Mouse (Mus musculus) heart, postnatal 4 days (tissue): ENCODE results near the gene Naa30. TPM values are rescaled to one million over a fixed set of nuclear protein-coding genes. Genes with fewer than 3 reads are reported as not detected.
"Not testable (repeated sequence)": the region's sequence is repeated elsewhere in the genome, so short reads cannot be mapped to it uniquely, and the experiment has no call there.

Experiments used
- DNase-seq: peaks from one replicate; pipeline ENCODE4 v3.0.0; 2021
- total RNA-seq, 2 experiments: library from RNA; stranded (reverse); gene quantifications; 2 replicates each; pipeline ENCODE4 v1.2.3; 2021

Naa30 gene
- total RNA-seq: 10 to 100 TPM; 24.3 to 24.7 TPM

DNA sequence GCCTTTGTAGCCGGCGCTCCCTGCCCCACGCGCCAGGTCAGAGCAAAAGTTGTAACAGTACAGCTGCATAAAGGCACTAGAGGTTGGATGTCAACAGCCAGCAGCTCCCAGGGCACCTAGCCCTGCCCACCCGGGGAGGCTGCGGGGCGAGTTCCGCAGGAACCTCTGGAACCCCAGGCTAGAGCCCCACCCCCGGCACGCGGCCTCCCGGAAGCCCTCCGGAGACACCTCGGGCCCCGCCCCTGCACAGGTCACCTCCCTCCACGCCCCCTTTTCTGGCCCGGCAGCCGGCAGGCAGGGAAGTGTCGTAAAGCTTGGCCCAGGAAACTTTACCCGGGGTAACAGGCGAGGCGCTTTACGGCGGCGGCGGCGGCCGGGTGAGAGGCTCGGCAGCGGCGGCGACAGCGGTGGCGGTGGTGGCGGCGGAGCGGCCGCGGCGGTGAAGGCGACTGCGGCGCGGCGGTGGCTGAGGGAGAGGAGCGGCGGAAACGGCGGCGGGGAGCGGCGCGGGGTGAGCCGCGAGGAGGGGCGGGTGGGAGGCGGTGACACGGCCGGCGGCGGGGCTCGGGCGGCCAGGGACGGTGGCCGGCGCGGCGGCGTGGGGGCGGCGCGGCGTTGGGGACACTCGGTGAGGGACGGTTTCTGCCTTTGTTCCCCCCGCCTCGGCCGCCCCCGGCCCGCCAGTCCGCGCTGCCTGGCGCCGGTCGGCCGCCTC lies at the start of gene Naa30:
Gene Naa30 (plus strand): TSS at position 360 of the 715 bp plus-strand sequence.
- DNase-seq: peak; percentile 96

- DNase-seq: no peak
Measured at GRCm38 (mm10) chr14:49127162-49127779, 44.8 kb upstream of the Naa30 start.

GRCm38 (mm10) chr14:49128544-49129263 lies 43.3 kb upstream of the Naa30 start:
- no peak for DNase-seq

GRCm38 (mm10) chr14:49132391-49132790 lies 39.6 kb upstream of the Naa30 start:
- DNase-seq: no peak

GRCm38 (mm10) chr14:49138171-49138570 lies 33.9 kb upstream of the Naa30 start:
- DNase-seq: no peak

GRCm38 (mm10) chr14:49140756-49141155 lies 31.3 kb upstream of the Naa30 start:
- DNase-seq: no peak

DNA sequence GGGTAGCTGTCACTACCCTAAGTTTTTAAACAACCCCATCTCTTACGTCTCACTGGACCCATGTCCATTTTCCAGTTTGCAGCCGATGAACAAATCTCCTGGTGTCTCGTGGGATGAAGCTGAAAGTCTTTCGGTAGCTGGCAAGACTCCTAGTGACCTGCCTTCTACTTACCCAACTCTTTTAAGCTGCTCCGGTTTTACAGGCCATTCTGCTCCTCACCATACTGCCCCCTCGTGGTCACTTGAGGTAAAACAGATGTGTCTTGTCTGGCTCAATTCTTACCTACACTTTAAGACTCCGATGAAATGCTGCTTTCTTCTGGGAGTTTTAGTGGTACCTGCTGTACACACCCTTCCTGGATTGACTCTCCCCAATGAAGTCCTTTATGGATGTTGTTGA lies 18.2 kb upstream of the Naa30 start:
- peak; percentile 78 for DNase-seq

- no peak for DNase-seq
Measured at GRCm38 (mm10) chr14:49155572-49155971, 16.5 kb upstream of the Naa30 start.

DNA sequence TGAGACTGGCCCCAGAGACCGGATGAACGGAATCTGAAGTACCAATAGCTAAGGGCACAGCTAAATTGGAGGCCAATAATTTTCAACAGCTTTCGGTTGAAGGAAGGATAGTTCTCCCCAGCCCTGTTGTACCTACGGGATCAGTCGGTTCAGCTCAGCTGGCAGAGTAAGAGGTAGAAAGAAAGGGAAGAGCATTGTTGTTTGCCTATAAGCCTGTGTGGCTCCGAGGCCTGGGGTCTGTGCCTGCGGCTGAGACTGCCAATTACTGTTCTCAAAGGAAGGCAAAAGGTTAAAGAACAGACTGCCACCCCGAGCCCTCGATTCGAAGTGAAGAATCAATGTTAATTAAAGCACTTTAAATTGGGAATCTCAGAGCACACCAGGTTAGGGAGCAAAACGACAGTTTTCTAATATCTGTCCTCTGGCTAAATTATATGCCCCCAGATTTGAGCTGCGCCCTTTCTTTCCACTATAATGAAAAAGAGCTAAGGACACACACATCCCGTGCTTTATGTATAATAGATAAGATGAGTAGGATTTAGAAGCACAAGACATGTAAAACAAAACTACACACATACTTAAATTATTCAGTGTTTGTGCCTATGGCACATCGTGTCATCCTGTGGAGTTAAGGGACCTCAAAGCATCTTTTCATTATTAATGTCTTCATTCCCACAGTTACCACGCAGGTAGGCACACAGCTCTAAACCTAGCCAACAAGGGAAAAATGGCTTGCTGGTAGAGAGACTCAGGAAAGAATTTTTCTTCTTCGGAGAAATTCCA lies 13.7 kb upstream of the Naa30 start:
- DNase-seq: no peak

GRCm38 (mm10) chr14:49171286-49171685 lies 740 bp upstream of the Naa30 start:
- no peak for DNase-seq

DNA sequence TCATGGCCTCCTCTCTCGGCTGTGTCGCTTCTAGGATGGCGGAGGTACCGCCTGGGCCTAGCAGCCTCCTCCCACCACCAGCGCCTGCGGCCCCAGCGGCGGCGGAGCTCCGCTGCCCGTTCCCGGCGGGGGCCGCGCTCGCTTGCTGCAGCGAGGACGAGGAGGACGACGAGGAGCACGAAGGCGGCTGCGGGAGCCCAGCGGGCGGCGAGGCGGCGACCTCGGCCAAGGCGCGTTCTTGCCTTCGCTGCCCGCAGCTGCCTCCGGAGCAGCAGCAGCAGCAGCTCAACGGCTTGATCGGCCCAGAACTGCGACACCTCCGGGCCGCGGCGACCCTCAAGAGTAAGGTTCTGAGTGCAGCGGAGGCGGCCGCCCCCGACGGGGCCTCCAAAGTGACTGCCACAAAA lies 559 bp downstream of the Naa30 start:
- DNase-seq: peak; percentile 63

GRCm38 (mm10) chr14:49173290-49174135 lies 1.5 kb downstream of the Naa30 start:
- DNase-seq: no peak

GRCm38 (mm10) chr14:49179736-49180135 lies 7.7 kb downstream of the Naa30 start:
- DNase-seq: no peak

DNA sequence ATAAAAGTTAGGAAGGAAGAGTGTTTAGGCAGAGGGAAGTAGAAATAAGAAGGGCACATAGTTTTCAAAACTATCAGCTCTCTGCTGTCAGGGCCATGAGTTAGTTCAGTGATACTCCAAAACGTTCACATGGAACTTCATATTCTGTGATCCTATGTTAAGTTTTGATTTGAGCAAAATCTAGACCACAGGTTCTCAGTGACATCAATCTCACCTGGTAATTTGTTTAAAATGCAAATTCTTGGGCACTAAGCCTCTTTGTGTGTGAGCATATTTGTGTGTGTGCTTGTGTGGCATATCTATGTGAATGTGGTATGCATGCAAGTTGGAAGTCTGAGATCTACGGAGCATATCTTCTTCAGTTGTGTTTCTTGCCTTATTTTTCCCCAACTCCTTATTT lies 14.2 kb downstream of the Naa30 start:
- DNase-seq: no peak

- no peak for DNase-seq
Measured at GRCm38 (mm10) chr14:49197031-49197527, 25.1 kb downstream of the Naa30 start.

- no peak for DNase-seq
Measured at GRCm38 (mm10) chr14:49201073-49201778, 29.2 kb downstream of the Naa30 start.

DNA sequence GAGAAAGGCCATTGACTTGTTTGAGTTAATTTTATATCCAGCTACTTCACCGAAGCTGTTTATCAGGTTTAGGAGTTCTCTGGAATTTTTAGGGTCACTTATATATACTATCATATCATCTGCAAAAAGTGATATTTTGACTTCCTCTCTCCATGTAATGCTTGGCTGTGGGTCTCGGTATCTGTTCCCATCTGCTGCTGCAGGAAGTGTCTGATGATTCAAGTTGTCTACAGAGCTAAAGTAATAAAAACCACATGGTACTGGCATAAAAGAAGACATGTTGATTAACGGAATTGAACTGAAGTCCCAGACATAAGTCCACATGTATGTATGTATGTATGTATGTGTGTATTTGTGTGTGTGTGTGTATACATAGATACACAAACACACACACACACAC lies 38.2 kb downstream of the Naa30 start:
- DNase-seq: not testable (repeated sequence)

GRCm38 (mm10) chr14:49218677-49219076 lies 46.7 kb downstream of the Naa30 start:
- DNase-seq: no peak

DNA sequence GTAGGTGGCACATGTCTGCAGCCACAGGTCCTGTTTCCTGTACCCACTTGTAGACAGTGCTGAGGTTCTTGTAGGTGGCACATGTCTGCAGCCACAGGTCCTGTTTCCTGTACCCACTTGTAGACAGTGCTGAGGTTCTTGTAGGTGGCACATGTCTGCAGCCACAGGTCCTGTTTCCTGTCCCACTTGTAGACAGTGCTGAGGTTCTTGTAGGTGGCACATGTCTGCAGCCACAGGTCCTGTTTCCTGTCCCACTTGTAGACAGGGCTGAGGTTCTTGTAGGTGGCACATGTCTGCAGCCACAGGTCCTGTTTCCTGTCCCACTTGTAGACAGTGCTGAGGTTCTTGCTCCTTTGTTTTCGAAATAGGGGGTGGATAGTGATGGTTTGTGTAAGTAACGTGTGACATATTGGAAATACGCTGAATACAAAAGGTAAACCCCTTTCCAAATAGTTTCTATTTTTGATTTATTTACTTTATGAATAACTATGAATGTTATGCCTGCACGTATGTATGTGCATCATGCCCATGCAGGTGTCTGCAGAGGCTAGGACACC lies 47.5 kb downstream of the Naa30 start:
- DNase-seq: not testable (repeated sequence)

GRCm38 (mm10) chr14:49221771-49222170 lies 49.7 kb downstream of the Naa30 start:
- no peak for DNase-seq

DNA sequence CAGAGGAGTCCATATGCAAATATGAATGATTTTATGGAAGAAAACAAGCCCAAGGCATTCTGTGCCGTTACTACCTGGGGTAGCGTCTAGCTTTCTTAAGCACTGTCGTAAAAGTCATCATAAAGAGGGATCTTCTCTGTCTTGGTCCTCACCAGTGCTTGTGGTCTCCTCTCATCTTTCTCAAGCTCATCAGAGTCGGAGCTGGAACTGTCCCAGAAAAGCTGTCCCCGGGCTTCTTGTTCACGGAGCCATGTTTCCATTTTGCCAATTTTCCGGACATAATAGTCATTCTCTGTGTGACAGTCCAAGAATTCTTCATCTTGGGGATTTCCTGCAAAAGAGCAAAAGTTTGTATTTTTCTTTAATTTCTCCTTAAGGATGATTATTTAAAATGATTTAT lies 54.4 kb downstream of the Naa30 start:
- DNase-seq: no peak
